Mouse (Mus musculus): ENCODE results near the gene Sfxn4. TPM values are rescaled to one million over a fixed set of nuclear protein-coding genes. Genes with fewer than 3 reads are reported as not detected.
A peak's percentile ranks its signal among the peaks of the same experiment; 100 is the strongest.

Sfxn4 gene
- total RNA-seq, 2 experiments from 2014 or later = 1.9 to 2.8 TPM

DNA sequence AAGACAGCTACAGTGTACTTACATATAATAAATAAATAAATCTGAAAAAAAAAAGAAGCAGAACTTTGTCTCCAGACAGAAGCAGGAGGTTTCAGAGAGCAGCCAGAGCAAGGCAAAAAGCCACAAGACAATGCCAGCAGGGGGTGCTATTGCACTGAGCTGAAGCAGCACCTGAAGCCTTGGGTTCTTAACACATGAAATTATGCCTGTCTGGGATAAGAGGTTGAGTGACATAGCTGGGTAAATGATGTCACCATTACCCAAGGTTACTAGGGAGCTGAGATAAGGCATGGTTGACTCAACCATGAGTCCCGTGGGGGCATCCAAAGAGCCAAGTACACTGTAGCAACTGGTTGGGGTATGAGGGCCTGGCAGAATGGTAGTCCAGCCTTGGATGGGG, 23.5 kb downstream of the Sfxn4 start:
- DNase-seq = peak; percentile 72

DNA sequence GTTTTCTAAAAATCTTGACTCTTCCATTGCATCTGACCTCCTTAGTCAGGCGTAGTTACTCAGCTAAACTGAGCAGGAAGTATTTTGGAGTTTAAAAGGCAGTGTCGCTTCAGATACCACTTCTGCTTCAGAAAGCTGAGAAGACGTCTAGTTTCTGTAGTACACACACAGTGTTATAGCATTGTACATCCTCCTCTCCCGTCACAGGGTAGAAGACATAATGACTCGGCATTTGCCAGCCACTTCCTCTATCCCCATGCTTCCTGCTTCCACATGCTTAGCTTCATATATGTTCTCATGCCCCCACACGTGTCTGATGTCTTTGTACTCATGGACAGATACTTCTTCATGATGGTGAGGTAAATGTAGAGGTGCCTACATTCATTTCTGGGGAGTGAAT, 42.6 kb downstream of the Sfxn4 start:
- no peak for DNase-seq

DNA sequence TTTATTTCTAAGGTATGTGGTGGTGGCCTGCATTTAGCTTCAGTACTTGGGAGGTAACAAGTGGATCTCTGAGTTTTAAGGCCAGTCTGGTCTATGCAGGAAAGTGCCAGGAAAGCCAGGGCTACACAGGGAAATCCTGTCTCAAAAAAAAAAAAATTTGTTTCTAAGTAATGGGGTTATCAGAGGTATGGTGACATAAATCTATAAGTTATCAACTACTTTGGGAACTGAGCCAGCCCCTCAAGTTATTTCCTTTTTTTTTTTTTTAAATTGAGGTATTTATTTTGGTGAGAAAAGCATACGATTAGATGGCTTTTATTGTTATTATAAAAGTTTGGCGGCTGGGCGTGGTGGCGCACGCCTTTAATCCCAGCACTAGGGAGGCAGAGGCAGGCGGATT, 48.1 kb downstream of the Sfxn4 start:
- DNase-seq = no peak

DNA sequence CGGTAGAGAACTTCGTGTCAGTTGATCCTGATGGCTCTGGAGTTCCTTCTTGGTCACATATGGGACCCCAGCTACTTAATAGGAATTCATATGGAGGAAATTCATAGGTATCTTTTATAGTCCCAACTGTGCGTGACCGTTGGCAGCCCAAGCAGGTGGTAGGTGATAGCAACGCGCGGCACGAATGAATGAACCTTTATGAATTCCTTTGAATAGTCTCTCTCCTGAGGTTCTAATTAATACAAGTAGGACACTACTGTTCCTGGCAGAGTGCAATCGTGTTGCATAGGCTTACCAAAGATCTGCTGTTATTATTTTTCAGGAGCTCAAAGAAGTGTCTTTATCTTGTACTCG, 49.3 kb downstream of the Sfxn4 start:
- no peak for DNase-seq

DNA sequence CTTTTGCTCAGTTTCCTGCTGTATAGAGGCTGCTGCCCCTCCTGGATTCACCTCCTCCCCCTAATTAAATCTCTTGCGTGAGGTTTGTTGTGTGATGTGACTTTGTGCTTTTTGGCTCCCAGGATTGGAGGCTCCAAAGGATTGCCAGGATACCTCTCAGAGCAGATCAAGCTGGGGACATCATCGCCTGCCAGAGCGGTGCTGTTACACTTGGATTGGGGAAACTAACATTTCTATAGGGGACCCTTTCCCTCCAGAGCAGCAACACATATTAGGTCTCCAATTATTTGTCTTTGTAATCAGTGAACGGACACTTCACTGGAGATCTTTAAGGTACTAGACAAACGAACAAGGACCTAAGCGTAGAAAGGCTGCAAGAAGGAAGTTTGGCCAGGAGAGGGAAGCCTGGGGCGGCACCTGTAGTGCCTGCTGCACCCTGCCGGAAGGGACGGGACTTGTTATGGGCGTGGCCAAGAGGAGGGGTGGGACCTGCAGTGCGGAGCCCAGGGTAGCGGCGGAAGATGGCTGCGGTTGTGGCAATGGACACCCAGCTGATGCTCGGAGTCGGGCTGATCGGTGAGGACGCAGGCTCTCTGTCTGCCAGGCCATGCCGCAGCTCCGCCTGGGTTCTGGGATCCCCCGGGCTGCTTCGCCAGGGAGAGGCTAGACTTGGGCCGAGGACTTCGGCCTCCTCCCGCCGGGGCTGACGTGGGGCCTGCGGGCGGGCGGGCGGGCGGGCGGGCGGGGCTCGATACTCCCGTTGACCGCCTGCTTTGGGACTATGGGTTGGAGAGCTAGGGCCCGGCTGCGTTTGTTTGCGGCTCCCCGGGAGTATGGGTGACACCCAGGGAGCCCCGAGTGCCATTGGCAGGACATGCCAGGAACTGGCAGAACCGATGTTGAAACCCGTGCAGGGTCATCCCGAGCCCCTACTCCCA, 49.9 kb downstream of the Sfxn4 start, which contains the start of gene Fam45a:
Fam45a (plus strand) TSS at position 488 of the 938 bp plus-strand sequence.
- peak; percentile 87 for DNase-seq

DNA sequence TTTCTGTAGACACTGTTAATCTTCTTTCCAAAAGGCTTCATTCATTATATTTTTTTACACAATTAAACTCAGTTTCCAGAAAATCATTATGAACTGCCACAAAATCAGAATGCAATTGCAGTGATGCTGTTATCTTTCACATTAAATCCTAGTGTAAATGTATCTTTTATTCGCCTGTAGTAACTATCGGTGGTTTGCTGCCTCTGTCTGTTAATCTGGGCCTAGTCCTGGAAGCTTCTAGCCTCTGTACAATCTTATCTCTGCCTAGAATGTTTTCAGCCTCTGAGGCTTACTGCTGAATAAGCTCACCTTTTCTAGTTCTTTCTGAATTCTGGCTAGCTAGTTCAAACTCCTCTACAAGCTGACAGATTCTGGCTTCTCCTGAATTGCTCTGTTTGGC, 51.4 kb downstream of the Sfxn4 start:
- DNase-seq = no peak

DNA sequence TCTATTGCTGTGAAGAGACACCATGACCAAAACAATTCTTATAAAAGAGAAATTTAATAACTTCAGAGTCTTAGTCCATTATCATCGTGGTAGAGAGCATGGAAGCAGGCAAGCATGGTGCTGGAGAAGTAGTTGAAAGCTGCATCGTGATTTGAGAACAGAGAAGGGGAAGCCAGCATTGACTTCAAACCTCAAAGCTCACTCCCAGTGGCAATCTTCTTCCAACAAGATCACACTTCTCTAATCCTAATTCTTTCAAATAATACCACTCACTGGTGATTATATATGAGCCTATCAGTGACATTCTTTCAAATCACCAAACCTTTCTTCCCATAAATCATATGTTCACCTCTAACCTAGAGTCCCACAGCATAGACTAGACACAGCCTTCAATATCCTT, 56.4 kb downstream of the Sfxn4 start:
- no peak for DNase-seq

DNA sequence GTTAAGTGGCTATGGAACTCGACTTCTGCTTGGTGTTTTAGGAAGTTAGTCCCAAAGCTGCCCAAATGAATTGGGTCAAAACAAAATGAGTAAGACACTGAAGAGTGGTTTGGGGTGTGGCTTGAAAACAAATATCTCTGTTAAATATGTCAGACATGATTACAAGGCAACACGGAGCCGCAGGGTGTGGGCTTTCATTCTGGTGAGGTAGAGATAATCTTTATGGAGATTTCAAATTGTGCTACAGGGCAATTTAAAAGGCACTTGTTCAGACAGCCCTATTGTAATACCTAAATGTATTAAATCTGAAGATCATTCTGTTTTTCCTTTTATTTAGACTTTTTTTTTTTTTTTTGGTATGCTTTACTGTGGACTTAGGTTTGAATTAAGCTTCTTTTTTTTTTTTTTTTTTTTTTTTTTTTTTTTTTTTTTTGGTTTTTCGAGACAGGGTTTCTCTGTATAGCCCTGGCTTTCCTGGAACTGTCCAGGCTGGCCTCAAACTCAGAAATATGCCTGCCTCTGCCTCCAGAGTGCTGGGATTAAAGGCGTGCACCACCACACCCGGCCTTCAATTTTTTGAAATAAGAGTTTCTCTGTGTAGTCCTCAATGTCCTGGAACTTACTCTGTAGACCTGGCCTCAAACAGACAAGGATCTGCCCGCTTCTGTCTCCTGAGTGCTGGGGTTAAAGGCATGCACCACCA, 61.3 kb downstream of the Sfxn4 start:
- DNase-seq = no peak

DNA sequence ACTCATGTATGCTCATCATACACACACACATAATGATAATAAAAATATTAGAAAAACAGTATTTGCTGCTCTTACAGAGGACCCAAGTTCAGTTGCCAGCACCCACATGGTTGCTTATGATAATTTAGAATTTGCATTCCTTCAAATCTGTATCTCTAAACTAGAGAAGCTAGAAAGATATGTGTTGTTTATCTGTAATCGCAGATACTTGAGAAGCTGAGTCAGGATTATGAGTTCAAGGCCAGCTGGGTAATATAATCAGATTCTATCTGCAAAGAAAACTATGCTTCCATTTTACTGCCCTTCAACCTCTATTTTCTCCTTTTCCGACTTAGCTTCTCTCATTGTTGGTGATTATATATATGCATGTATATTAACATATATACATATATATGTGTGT, 63.9 kb downstream of the Sfxn4 start:
- DNase-seq = no peak

DNA sequence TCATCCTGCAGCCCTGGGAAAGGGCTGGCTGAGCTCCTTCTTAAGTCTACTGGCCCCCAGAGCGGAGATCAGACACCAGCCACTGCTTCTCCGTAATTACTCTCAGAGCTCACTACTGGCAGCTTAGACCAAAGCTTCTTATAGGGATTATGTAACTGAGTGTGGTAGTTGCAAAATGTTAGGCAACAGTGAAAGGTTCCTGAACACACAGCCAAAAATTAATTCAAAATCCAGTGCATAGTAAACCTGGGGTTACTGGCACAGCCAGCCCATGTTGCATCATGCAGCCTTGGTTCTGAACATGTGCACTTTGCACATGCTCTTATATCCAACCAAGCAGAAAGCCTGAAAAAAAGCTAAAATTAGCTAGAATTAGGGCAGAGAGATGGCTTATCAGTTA, 66.0 kb downstream of the Sfxn4 start:
- DNase-seq = no peak

DNA sequence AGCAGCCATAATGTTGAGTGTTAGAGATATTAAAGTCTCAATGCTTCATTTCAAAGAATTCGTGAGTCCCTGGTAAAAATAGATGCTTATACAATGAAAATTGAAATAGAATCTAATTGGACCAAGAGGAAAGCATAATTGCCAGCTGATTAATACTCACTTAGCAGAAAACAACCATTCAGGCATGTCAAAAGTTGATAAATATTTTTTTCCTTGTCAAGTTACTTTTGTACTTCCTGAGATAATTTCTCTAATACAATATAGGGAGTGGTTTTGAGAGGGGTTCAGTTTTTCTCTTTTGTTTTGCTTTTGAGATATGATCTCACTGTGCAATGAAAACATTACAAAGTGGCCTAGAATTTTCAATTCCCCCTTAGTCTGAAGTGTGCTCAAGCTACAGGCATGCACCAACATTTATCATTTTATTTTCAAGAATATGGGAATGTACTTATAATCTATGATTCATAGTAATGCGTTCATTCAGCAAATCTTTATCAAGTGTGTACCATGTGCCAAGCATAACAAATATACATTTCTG, 68.0 kb downstream of the Sfxn4 start:
- DNase-seq = no peak

DNA sequence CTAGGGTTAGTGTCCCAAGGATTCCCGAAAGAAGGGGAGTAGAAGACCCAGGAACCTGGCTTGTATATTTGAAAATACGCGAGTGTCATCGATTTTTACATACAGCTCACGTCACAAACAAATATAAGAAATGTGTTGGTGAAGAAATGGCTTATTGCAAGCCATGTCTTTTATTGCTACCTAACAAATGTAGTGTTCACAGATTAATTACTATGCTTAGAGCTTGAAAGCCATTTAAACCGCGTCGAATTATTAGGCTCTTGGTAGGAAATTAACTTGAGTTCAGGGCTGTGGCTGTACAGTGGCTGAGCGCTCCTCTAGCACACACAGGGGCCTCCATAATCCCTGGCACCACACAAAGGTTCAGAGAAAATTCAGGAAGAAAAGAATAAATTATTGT, 70.1 kb downstream of the Sfxn4 start:
- no peak for DNase-seq

DNA sequence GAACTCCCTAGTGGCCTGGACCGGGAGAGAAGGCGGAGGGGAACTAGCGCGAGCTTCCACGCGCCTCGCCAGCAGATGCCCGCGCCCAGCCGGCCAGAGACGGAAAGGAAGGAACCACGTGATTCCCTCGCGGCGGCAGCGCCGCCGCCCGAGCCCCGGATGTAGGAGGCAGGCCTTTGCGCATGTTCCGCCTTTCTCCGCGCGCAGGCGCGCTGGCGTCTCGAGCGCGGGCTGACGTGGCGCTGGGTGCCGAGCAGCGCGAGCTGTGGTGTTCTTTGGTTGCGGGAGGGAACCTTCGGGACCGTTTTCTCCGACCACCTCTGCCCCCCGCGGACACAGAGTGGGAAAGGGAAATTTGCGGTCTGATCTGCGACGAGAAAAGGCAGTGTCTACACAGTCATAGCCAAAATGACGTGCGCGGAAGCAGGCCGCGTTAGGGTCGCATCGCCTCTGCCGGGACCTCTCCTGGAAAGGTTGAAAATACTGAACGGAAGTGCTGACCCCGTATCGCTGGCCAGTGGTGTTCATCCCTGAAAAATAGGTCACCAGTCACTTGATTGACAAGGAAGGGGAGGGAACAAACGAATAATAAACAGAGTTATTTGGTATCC, 70.6 kb downstream of the Sfxn4 start, which contains the start of gene Eif3a:
Eif3a (minus strand) TSS at position 108 of the 611 bp plus-strand sequence.
- peak; percentile 96 for DNase-seq

DNA sequence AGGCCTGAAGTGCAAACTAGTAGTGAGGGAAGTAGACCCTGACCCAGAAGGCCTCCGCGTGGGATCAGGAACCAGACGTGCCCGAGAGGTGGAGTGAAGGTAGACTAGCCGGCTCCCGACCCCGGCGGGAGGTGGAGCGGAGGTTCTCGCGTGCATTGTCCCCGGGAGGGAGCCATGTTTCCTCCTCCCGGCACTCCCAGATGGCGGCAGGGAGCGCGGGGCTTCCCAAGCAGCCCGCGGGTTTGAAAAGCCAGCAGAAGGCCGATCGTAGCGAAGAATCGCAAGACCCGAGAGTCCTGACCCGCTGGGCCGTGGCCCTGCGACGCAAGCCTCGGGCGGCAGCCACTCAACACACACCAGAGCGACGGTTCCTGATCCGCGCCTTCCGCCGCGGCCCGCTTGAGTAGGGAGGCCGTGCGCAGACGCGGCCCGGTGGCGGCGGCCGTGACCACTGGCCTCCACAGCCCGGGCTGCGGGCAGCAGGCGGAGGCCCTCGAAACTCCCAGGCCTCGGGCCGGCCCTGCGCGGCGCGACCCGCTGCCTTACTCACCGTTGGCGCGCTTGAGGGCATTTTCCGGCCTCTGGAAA, 71.3 kb downstream of the Sfxn4 start:
- DNase-seq = peak; percentile 62

DNA sequence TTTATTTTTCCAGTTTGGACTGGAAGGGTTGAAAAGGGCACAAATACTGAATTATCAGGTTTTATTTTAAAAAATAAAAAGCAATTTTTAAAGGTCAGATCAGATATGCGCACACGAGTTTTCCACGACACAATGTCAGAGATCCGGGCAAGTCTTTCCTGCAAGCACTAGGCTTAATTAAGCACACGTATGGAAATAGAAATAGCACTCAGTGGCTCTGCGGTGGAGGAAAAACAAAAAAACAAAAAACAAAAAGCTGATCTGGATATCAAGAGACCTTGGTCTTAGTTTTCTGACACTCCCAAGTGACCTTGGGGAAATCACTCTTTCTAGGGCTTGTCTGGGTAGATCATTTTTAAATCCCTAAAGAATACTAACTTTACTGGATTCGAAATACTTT, 71.8 kb downstream of the Sfxn4 start:
- no peak for DNase-seq

DNA sequence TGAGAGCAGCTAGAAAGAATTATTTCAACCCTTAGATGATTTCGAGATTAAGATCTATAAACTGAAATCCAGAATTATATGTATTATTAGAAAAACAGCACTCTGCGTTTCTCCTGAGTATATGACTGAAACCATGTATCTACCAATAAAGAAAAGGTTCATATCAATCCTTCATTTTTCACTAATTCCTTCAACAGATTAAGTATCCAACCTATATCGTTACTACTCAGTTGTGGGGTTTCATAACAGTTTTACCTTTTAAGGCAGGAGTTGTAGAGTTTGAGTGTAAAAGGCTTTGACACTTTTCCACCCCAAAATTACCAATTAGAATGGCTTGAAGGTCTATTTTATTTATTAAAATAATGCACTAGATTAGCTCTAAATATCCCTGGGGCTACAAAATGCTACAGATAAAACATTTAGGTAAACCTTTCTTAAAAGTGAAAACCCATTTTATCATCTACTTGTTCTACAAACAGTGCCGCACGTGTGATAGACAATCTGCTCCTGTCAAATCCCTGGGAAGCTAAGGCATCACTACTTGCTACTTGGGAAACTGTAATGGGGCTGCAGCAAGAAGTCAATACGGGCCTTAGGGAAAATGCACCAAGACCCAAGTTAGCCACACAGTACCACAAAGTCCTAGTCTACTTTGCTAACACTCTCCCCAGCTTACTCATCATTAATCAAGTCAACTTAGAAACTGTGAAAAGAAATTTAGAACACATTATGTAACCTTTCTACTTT, 72.9 kb downstream of the Sfxn4 start:
- DNase-seq = no peak

DNA sequence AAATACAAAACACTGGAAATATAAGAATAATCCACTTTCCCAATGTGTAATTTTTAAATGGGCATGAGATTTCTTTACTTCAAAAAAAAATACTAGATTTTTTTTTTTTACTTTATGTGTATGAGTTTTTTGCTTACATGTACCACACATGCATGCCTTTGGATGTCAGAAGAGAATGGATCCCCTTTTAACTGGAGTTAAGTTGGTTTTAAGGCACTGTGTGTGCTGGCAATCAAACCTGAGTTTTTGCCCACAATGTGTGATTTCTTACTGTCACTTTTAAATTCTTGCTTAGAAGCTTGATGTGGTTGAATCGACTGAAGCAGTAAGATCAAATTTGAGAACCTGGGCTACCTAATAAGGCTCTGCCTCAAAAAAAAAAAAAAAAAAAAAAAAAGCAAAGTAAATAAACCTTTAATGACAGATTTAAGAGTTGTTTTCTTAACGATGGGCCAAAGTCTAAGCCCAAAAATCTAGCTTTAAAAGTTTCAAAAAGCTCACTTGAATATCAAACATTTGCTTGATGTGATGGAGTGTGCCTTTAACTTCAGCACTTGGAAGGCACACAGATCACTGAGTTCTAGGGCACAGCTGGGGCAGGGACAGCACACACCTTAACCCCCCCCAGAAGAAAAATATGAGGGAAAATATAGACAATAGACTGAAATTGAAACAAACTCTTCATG, 73.7 kb downstream of the Sfxn4 start:
- DNase-seq = no peak
